Mouse (Mus musculus): ENCODE measurements around the gene Manbal.
A peak's percentile ranks its signal among the peaks of the same experiment; 100 is the strongest.
"Not testable (repeated sequence)": the region's sequence is repeated elsewhere in the genome, so short reads cannot be mapped to it uniquely, and the experiment has no call there.

Manbal gene

DNA sequence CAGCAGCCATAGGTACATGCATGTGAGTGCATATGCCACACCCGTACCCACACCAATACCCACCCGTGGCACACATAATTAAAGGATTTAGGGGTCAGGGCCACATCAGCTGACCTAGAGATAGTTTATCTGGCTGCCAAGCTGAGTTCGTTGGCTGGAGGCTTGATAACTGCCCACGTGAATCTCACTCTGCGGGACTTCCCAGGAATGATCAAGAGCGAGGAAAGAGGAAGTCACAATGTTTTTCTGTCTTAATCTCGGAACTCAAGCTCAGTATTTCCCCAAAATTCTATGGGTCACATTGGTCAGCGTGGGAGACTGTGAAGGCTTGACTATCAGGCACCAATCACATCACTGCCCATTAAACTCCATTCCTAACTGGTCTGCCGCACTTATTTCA lies 632 bp upstream of the Manbal start:
- DNase-seq (ENCODE audit: extremely low read depth, low read depth), result peak; percentile 72

DNA sequence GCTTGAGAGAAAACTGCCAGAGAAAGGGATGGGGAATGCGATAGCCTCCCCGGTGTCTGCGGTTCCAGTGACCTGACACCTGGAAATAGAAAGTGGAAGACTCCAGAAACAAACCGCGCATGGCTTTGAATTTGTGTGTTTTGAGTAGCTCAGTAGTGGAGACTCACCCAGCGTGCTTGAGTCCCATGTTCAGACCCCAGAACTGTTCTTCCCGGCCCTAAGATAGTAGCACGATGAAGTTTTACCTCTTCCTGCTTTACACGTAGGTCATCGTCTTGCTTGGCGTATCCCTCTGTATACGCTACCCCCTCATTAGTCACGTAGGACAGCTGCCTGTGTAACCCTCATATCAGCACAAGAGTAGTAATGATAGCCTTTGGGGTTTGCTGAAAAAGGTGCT lies 597 bp downstream of the Manbal start:
- peak; percentile 46 for DNase-seq (ENCODE audit: extremely low read depth, low read depth)

DNA sequence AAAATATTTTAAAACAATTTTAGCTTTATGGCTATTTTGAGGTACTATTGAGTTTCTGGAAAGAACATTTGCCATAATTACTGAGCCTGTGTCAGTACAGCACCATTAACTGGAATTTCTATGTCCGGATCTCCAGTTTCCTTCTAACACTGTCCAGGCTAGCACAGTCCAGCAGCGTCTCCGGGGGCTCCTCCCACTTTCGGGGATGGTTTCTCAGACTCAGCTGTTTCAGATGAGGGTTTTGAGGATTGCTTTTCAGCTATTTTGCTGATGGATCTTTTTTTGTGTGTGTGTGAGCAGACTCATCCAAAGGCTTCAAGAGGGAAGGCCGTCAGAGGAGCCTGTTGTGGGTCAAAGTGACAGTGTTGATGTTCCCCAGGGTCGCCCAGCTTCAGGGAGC lies 4.3 kb downstream of the Manbal start:
- DNase-seq (ENCODE audit: extremely low read depth, low read depth), result no peak

DNA sequence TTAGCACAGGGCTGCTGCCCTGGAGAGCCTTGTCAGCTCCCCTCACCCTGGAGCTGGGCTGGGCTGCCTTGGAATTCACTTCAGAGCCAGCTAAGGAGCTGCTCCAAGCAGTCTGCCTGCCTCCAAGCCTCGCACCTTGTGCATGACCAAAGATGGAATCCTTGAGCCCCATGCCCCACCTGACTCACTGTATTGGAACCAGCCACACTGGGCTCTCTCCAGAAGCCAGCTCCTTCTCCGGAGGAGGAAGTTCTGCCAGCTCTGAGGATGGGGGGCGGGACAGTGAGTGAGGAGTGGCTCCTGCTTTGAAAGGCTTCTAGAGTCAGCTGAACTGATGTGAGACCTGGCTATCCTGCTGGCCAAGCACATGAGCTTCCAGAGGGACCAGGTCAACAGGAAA lies 6.3 kb downstream of the Manbal start:
- DNase-seq (ENCODE audit: extremely low read depth, low read depth), result no peak

DNA sequence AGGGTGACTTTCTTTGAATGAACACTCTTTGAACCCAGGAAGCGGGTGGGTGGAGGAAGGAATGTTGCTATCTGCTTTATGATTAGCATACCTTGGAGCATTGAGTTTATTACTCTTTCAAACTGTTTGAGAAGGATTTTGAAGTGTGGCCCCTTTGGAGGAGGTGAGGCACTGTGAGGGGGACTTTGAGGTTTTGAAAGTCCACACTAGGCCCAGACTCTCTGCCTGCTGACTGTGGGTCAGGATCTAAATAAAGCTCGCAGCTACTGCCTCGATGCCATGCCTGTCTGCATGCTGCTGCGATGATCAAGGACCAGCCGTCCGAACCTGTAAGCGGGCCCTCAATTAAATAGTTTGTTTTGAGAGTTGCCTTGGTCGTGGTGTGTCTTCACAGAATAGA lies 7.7 kb downstream of the Manbal start:
- no peak for DNase-seq (ENCODE audit: extremely low read depth, low read depth)

DNA sequence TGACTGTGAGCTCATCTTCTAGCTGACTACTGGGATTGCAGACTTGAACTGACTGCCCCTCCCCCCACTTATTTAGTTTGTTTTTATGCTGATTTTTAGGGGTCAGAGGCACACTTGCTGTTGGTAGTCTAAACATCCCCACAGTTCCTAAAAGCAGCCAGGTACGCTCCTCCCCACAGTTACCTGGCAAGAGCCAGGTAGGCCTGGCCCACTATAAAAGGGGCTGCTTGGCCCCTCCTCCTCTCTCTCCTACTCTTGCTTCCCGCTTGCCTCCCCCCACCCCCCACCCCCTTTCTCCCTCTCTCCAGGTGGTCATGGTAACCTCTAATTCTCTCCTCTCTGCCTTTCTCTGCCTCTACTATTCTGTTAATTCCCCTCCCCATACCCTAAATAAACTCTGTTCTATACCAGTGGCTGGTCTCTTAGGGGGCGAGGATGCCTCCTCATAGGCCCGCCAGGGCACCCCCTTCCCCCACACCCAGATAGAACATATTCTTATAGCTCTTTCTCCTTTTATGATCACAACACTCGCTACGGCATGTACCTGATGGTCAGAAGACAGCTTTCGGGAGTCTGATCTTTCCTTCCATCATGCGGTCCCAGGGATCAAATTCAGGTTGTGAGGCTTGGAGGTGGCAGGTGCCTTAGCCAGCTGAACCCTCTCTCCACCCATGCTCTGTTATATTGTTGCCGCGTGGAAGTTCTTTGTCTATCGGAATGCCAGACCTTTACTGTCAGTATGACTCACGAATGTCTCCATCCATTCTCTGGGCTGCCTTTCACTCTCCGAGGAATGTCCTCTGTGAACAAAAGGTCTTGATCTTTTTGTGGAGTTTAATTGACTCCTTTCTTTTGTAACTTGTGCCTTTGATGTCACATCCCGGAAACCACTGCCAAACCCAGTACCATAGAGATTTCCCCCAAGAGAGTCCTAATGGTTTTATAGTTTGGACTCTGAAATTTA lies 8.7 kb downstream of the Manbal start:
- DNase-seq (ENCODE audit: extremely low read depth, low read depth), result no peak

DNA sequence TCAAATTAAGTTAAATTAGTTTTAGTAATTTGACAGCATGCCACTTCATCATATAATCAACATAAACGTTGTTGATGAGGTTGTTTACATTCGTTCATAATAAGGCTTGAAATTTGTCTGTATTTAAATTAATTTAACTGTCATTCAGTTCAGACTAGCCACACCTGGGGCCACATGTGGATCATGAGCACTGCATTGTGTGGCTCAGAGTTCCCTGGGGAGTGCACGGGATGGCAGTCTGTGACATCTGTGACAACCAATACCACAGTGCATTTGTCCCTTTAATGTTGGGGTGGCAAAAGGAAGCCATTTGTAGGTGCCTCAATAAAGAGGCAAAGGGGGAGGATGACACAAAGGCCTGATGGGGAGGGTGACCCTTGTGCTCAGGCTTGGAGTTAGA lies 9.6 kb downstream of the Manbal start:
- DNase-seq (ENCODE audit: extremely low read depth, low read depth), result no peak

DNA sequence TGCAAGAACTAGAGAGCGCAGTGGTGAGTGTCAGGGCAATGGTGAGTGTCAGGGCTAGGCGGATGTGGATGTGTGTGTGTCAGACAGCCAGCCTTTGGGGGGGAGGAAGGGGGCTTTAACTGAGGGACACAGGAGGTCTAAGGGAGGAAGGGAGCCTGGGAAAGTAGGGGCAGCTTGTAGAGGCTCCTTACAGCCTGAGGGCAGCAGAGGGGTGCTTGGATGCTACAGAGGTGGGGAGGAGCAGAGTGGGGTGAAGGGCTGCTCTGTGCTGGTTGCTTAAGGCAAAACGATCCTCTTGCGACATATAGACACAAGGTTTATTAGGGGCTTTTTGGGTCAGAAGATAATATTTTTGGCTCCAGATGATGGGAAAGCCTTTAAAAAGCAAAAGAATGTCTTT lies 17.4 kb downstream of the Manbal start:
- DNase-seq (ENCODE audit: extremely low read depth, low read depth), result no peak

DNA sequence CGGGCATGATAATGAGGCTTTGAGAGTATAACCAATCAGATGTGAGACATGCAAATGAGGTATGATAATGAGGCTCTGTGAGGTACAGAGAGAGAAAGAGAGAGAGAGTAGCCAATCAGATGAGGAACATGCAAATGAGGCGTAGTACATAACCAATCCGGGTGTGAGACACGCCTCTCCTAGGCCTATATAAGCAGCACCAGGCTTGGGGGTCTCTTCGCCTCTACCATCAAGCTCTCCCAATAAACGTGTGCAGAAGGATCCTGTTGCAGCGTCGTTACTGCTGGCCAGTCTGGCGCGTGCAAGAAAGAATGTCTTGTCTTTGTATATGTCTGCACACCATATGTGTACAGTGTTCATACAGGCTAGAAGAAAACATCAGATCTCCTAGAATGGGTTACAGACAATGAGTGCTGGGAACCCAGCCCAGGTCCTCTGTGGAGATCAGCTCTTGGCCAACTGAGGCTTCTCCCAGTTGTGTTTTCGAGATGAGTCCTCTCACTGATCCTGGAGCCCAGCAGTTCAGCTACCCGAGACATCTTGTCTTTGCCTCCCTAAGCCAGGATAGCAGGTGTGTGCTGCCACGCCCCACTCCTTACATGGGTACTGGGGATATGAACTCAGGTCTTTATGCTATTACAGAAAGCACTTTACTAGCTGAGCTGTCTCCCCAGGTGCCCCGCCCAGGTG lies 21.7 kb downstream of the Manbal start:
- DNase-seq (ENCODE audit: extremely low read depth, low read depth), result not testable (repeated sequence)

DNA sequence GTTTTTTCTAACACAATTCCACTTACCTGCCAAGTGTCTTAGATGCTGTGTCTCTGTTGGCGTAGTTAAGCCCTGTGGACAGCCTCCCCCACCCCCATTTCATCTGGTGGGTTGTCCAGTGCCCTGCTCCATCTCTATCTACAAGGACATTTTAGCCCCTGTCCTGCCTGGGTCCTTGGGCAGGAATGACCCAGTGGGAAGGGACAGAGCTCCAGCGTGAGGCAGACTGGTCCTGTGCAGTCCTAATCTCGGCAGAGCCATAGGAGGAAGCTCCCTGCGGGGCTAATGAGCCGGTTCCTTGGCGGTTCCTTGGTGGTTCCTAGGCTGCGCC lies 22.2 kb downstream of the Manbal start:
- no peak for DNase-seq (ENCODE audit: extremely low read depth, low read depth)

DNA sequence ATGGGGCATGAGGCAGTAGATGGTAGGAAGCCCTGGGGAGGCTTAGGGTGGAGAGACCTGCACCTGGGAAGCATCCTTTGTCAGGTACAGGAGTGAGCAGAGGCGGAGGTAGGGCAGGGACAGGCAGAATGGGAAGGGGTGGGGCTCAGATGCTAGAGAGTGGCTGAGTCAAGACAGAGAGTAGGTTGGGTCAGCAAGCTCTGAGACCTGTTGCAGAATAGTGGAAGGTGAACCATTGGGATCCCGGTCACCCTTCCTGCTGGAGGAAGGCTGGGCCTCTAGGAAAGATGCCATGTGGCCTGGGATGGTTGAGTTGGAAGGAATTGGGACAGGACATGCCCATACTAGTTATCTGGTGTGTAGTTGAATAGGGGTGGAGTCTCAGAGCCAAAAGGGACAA lies 24.9 kb downstream of the Manbal start:
- DNase-seq (ENCODE audit: extremely low read depth, low read depth), result no peak

DNA sequence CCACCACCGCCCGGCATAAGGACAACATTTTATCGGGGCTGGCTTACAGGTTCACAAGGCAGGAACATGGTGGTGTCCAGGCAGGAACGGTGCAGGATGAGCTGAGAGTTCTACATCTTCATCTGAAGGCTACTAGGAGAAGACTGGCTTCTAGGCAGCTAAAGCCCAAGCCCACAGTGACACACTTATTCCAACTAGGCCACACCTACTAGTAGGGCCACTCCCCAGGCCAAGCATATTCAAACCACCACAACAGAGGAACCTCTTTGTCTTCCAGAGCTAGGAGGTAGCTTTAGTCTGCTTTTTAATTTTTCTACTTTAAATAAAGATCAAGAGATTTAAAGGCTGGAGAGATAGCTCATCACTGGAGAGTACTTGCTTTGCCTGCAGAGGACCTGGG lies 26.2 kb downstream of the Manbal start:
- no peak for DNase-seq (ENCODE audit: extremely low read depth, low read depth)

DNA sequence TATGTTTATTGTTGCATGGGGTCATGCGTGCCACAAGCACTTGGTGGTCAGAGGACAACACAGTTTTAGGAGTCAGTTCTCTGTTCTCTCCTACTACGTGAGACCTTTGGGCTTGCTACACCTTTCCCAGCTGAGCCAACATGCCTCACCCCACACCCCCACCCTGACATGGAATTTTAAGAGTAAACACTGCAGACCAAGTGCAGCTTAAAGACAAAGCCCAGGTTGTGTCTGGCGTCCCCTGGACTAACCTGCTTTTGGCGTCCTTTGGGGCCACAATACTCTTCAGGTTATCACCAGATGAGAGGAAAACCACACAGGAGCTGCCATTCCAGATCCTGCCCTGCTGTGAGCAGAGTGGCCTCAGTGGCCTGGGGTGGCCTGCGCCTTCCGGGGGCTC lies 27.5 kb downstream of the Manbal start:
- no peak for DNase-seq (ENCODE audit: extremely low read depth, low read depth)

DNA sequence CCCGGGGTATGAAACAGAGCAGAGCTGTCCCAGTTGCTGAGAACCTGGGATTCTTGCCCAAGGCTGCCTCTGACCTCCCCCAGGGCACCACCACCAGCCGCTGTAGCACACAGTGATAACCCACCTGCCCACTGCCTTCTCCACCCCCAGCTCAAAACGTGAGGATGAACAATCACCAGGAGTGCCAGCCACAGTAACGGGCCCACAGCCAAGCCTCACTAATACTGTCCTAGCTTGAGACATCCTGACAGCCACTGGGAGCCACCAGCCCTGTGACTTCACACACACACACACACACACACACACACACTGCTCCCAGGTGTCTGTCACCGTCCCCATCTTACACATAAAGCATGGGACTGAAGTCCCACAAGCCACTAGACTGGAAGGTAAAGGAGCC lies 28.0 kb downstream of the Manbal start:
- DNase-seq (ENCODE audit: extremely low read depth, low read depth), result no peak

DNA sequence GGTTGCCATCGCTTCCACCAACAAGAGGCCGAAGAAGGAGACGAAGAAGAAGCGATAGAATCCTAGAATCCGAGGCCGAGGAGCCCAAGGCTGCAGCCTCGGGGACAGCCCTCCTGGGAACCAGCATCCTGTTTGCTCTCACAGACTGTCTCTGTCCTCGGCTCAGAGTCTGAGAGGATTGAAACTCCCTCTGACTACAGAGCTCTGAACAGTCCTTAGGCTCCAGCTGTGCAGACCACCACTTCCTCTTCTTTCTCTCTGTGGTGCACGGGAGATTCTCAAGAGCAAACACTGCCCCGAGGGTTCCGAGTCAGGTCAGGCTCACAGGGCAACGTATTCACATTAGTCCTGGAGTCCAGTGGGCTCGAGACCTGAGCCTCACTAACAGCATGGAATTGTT lies 28.6 kb downstream of the Manbal start:
- DNase-seq (ENCODE audit: extremely low read depth, low read depth), result no peak

DNA sequence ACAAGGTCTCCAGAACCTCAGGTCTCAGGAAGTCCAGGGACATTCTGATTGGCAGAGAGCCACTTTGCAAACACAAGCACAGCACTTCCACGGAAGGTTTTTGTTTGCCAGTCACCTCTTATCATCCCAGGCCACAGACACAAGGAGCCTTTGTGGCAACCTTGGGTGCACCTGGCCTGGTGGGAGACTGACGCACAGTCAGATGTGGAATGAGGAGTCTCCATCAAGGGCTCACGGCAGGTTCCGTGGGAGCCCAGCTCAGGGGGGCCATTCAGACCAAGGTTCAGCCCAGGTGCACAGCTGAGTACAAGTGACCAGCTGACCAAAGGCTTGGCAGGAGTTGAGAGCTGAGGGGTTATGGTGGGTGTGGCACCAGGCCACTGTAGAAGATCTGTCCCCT lies 30.0 kb downstream of the Manbal start:
- no peak for DNase-seq (ENCODE audit: extremely low read depth, low read depth)

DNA sequence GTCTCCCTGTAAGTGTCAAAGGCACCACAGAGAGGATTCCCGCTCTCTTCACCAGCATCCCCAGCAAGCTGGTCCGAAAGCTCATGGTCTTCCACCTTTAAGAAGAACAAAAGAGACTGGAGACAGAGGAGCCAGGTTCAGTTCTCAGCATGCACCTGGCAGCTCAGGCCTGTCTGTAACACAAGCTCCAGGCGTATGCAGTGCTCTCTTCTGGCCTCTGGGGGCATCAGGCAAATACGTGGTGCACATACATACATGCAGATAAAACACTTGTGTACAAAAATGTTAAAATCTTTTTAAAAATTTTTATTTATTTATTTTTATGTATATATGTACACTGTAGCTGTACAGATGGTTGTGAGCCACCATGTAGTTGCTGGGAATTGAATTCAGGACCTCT lies 31.1 kb downstream of the Manbal start:
- DNase-seq (ENCODE audit: extremely low read depth, low read depth), result no peak

DNA sequence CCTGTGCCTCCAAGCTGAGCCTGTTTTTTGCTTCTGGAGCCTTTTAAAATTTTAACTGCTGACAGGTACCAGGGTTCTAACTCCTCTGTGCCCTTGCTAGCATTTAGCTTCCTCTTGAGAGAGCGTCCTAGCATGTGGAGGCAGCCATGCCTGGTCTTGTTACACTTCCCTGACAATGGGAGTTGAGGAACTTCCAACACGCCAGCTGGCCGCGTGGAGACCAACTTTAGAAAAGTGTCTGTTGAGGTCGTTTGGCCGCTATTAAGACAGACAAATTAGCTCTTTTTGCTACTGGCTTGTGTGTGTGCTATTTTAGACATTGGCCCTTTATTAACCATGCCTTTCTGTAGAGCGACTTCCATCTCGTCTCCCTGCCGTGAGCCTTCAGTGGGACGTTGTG lies 32.4 kb downstream of the Manbal start:
- DNase-seq (ENCODE audit: extremely low read depth, low read depth), result no peak

DNA sequence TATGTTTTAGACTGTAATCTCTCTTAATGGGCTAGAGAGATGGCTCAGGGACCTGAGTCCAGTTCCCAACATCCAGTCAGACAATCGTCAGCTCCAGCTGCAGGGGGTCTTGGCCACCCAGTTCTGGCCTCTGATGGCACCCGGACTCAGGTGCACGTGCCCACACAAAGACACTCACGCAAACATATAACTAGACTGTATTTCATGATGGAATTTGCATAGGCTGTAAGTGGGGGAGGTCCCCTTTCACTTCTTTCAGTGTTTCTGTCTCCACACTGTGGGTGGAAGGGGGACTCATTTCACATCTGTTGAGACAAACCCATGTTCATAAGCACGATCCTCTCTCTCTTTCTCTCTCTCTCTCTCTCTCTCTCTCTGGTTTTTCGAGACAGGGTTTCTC lies 33.1 kb downstream of the Manbal start:
- DNase-seq (ENCODE audit: extremely low read depth, low read depth), result no peak

DNA sequence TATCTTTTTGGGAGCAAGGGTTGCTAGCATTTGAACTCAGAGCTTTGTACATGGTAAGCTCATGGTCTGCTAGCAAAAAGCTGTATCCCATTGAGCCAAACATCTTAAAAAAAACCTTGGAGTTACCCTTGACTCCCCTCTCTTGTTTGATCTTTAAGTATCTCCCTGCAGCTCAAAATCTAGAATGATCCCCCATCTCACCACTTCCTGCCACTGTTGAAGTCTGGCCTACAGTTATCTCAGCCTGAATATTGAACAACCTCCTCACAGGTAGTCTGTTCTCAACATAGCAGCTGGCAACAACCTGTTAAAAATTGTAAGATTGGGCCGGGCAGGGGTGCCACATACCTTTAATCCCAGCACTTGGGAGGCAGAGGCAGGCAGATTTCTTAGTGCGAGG lies 33.9 kb downstream of the Manbal start:
- no peak for DNase-seq (ENCODE audit: extremely low read depth, low read depth)

DNA sequence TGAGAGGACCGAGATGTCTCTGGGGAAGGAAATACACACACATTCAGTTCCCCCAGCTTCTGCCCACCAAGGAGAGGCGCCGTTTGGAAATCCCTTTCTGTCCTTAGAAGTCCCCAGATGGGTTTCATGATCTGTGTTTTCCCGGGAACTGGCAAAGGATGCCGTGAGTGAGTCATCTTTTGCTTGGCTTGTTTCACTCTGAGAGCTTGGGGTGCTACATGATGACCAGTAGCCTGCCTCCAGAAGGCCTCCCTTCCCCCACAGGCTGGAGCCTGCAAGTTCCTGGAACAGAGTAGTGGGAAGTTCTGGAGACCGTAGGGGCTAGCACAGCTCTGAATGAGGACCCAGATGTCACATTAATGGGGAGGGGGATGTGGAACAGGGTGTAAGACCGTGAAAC lies 40.2 kb downstream of the Manbal start:
- no peak for DNase-seq (ENCODE audit: extremely low read depth, low read depth)

DNA sequence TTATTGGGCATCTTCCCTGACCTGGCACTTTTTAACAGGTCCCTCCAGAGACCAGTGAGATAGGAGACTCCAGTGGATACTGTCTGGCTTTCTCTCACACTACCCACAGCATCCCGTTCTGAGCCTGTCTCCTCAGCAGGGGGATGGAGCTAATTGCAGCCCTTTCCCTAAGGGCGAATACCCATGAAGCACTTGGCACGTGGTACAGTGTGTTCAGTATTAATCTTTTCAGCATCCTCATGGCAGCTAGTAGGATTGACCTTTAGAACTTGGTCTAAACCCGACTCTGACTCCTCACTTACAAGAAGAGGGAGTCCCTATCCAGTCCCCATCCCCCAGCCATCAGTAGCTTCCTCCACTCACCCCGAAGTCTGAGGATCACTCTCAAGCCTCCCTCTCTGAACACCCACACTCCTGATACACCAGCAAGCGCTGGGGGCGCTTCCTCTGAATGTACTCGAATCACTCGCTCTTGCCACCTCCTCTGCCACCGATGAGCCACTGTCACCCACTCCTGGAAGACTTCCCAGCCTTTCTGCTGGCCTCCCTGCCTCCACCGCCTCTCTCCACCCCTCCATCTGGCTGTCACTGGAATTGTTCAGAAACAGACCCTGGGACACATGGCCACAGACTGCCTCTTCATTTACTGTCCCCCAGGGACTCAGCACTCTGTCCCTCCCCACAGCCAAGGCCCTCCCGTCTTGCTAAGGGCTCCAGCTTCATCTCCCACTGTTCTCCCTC lies 42.6 kb downstream of the Manbal start:
- DNase-seq (ENCODE audit: extremely low read depth, low read depth), result no peak
